ENCODE assay signal across 18 mouse cellular contexts in the genomic region with DNA sequence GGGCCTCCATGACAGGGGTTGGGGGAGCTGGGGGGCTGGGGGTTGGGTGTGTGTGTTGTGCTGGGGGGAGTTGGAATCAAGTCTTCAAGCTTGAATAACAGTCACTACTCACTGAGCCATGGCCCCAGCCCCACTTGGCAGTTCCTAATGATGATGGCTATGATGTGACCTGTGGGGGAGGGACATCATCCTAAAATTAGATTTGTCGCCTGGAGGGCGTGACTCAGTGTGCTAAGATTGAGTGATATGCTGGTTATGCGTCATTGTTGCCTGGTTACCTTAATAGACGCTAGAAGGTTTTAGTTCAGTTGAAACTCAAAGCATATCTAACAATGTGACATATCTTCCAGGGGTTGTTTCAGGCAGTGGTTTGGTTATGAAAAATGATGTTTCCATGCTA. TPM values are rescaled to one million over a fixed set of nuclear protein-coding genes. Genes with fewer than 3 reads are reported as not detected.
DNase-seq lines count a peak whose midpoint lies in the region; ATAC-seq and TF ChIP-seq lines count a peak whose summit lies in the region.
"Had no signal": no experiment of that assay in that cellular context is flagged by ENCODE, and none has a peak within 500 bp of the region (broad histone marks: within the 10 kb centered on the region; RNA-seq: fewer than 3 reads in every experiment).

No protein-coding gene starts in this region.

- no peak overlapping the region for H3K9ac ChIP-seq in heart, postnatal 0 days (replicated peaks; ENCODE audit: low read depth, low read length)
- H3K9ac ChIP-seq: liver, embryonic 14.5 days; neural tube, embryonic 15.5 days; stomach, embryonic 15.5 days had no signal

- DNase-seq in gastrocnemius, adult 8-10 months (ENCODE audit: low spot score in 2 of 2) = peak; percentile 13 to 28
- DNase-seq in gastrocnemius, postnatal 36 days = no peak
- DNase-seq in CD4-positive helper T cell, adult 2 months (ENCODE audit: low read depth, low spot score) = peak; percentile 10
- peak; percentile 40 for DNase-seq in adrenal gland, adult 8-10 months
- peak; percentile 68 for DNase-seq in heart, postnatal 0 days (ENCODE audit: low spot score)
- DNase-seq in frontal cortex, postnatal 36 days (ENCODE audit: low spot score in 2 of 2) = no peak
- no peak for DNase-seq in T-cell, adult 2 months (ENCODE audit: low spot score)
- no peak for DNase-seq in thymus, adult 18-20 months
- DNase-seq: cerebellum, adult 9-10 months; kidney, adult 18-20 months; kidney, postnatal 4 days; lung, postnatal 4 days; right cerebral cortex, postnatal 25 days; thymus, postnatal 4 days had no signal

- TF ChIP-seq EP300 in heart, postnatal 0 days (IDR thresholded peaks at IDR 0.05; ENCODE audit: low read depth) = no peak

- H3K4me2 ChIP-seq in heart, postnatal 0 days (ENCODE audit: low read depth, low read length) = no peak overlapping the region
- H3K4me2 ChIP-seq: neural tube, embryonic 15.5 days; stomach, embryonic 15.5 days had no signal

- H3K27me3 ChIP-seq in heart, postnatal 0 days (ENCODE audit: control insufficient read depth, insufficient read depth, low read length) = no peaks in the 10 kb centered on the region
- H3K27me3 ChIP-seq: neural tube, embryonic 15.5 days; stomach, embryonic 15.5 days had no signal

- 51% methylated on average over 4 of the region's 4 CpGs for WGBS in heart, postnatal 0 days

- no peaks in the 10 kb centered on the region for H3K9me3 ChIP-seq in heart, postnatal 0 days (replicated peaks; ENCODE audit: control insufficient read depth, low read length)
- H3K9me3 ChIP-seq: forebrain, embryonic 10.5 days; neural tube, embryonic 15.5 days; stomach, embryonic 15.5 days had no signal

- no peak for TF ChIP-seq CTCF in heart, postnatal 0 days (IDR thresholded peaks at IDR 0.05; ENCODE audit: low read depth)

- ATAC-seq in heart, postnatal 0 days (ENCODE audit: insufficient read depth, low read depth) = peak; percentile 90

- H3K4me3 ChIP-seq in heart, postnatal 0 days (ENCODE audit: low read depth, low read length) = no peak overlapping the region
- H3K4me3 ChIP-seq: forebrain, embryonic 10.5 days; neural tube, embryonic 15.5 days; stomach, embryonic 15.5 days had no signal

- 0 out of 2 replicates have a peak, but pooled peaks cover 5% of the 10 kb centered on the region for H3K4me1 ChIP-seq in heart, postnatal 0 days (ENCODE audit: control insufficient read depth, insufficient read depth)
- H3K4me1 ChIP-seq: forebrain, embryonic 10.5 days; neural tube, embryonic 15.5 days; stomach, embryonic 15.5 days had no signal

- peaks cover 33% of the 10 kb centered on the region for H3K36me3 ChIP-seq in heart, postnatal 0 days (replicated peaks; ENCODE audit: control insufficient read depth, insufficient read depth, low read length)

- intact Hi-C loops in gastrocnemius, postnatal 36 days (cut with DNase I) = no loop called here

- H3K27ac ChIP-seq in heart, postnatal 0 days (ENCODE audit: low read depth) = peak overlapping the region; percentile 48
- H3K27ac ChIP-seq: forebrain, embryonic 10.5 days; liver, embryonic 14.5 days; neural tube, embryonic 15.5 days; stomach, embryonic 15.5 days had no signal

RNA-seq across cellular contexts. Expression of gene Ints4, which starts 11.7 kb away (rescaled TPM):
- 10 to 100 TPM; 24.8 to 29.8 (median 25.7) TPM for total RNA-seq in gastrocnemius, adult 8-10 months (2022)
- total RNA-seq in gastrocnemius, postnatal 36 days (2021) = 10 to 100 TPM; 21.6 to 23.2 TPM
- 10 to 100 TPM; 55.3 to 82.3 (median 72.2) TPM for total RNA-seq in adrenal gland, adult 8-10 months (2022)
- 29.8 and 35.4 TPM in 2 replicates for total RNA-seq in heart, postnatal 0 days (2014; rRNA removed; ENCODE audit: low replicate concordance)
- 28.1 and 28.2 TPM in 2 replicates for polyA plus RNA-seq in heart, postnatal 0 days (2015; fragmentation: Nextera tagmentation; extraction: Ambion mirVana)

RNA-seq across cellular contexts. Expression of gene Kctd14, which starts 41.3 kb away (rescaled TPM):
- under 1 TPM in 1 of 4 experiments, not detected in 3; 0.17 TPM for total RNA-seq in gastrocnemius, adult 8-10 months (2022)
- total RNA-seq in gastrocnemius, postnatal 36 days (2021) = not detected
- total RNA-seq in adrenal gland, adult 8-10 months (2022) = 1 to 10 TPM; 1.8 to 4.0 (median 3.0) TPM
- total RNA-seq in heart, postnatal 0 days (2014; rRNA removed; ENCODE audit: low replicate concordance) = not detected in 2 replicates
- polyA plus RNA-seq in heart, postnatal 0 days (2015; fragmentation: Nextera tagmentation; extraction: Ambion mirVana) = 0.34 and 0.62 TPM in 2 replicates

Comparison
In these comparisons a context has a peak if more than half of its experiments do, and no peak if none do; other contexts are left out.
1. DNase-seq: peak in gastrocnemius, adult 8-10 months (2 of 2), CD4-positive helper T cell, adult 2 months (single experiment), adrenal gland, adult 8-10 months (single experiment) and heart, postnatal 0 days (single experiment); none in gastrocnemius, postnatal 36 days (0 of 2), frontal cortex, postnatal 36 days (0 of 2), T-cell, adult 2 months (single experiment) and thymus, adult 18-20 months (0 of 2).